Mouse (Mus musculus): ENCODE results near the gene Mapk9. TPM values are rescaled to one million over a fixed set of nuclear protein-coding genes. Genes with fewer than 3 reads are reported as not detected.

The Mapk9 gene
- polyA plus RNA-seq, 1 experiment from 2014 or later: 30.2 TPM

DNA sequence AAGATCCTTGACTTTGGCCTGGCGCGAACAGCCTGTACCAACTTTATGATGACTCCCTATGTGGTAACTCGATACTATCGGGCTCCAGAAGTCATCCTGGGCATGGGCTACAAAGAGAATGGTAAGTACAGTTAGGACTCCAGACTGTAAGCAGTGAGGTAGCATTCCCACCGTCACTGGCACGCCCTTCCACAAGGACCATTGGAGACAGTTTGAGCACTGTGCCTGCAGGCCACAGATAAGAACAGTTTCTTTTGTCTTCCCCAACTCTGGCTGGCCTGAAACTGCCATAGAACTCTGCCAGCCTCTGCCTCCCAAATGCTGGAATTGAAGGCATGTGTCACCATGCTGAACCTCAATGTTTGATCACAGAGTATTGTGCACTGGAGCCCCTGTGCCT lies 26.2 kb downstream of the Mapk9 start:
- H3K9ac ChIP-seq (replicated peaks; ENCODE audit: low read depth): no peak overlapping the region
- H3K4me1 ChIP-seq (ENCODE audit: insufficient read depth, low read depth, low read length): no peaks in the 10 kb centered on the region
- ATAC-seq (no peak), DNase-seq (ENCODE audit: low spot score) (no peak)
- no peaks in the 10 kb centered on the region for H3K9me3 ChIP-seq (ENCODE audit: low read length)
- 93% methylated on average over 6 of the region's 6 CpGs for WGBS
- no peak overlapping the region for H3K4me3 ChIP-seq (ENCODE audit: low read depth, low read length)
- H3K36me3 ChIP-seq (ENCODE audit: insufficient read depth, low read length): no peaks in the 10 kb centered on the region; the same call in 1 of the 2 replicates
- TF ChIP-seq EP300 (IDR thresholded peaks at IDR 0.05) (no peak), CTCF (IDR thresholded peaks at IDR 0.05) (no peak)
- no peak overlapping the region for H3K4me2 ChIP-seq (replicated peaks; ENCODE audit: low read depth, low read length)
- no peaks in the 10 kb centered on the region for H3K27me3 ChIP-seq (replicated peaks; ENCODE audit: insufficient read depth, low read length)
- H3K27ac ChIP-seq (ENCODE audit: low read length): no peak overlapping the region

- Histone ChIP-seq H3K9ac (replicated peaks; ENCODE audit: low read depth) (no peak overlapping the region), H3K4me3 (ENCODE audit: low read depth, low read length) (no peak overlapping the region), H3K27me3 (replicated peaks; ENCODE audit: insufficient read depth, low read length) (no peaks in the 10 kb centered on the region), H3K4me2 (replicated peaks; ENCODE audit: low read depth, low read length) (no peak overlapping the region), H3K4me1 (ENCODE audit: insufficient read depth, low read depth, low read length) (no peaks in the 10 kb centered on the region), H3K27ac (ENCODE audit: low read length) (no peak overlapping the region), H3K9me3 (ENCODE audit: low read length) (no peaks in the 10 kb centered on the region), H3K36me3 (ENCODE audit: insufficient read depth, low read length) (no peaks in the 10 kb centered on the region; the same call in 1 of the 2 replicates)
- DNase-seq (ENCODE audit: low spot score) (peak; percentile 67), ATAC-seq (peak; percentile 46; the same call in 1 of the 2 replicates)
- WGBS: 78% methylated on average over 8 of the region's 8 CpGs
- TF ChIP-seq CTCF (IDR thresholded peaks at IDR 0.05) (no peak), EP300 (IDR thresholded peaks at IDR 0.05) (0 out of 2 replicates have a peak, but pooled peaks have one; percentile 16)
Observed at GRCm38 (mm10) chr11:49876948-49877817, 30.6 kb downstream of the Mapk9 start.

DNA sequence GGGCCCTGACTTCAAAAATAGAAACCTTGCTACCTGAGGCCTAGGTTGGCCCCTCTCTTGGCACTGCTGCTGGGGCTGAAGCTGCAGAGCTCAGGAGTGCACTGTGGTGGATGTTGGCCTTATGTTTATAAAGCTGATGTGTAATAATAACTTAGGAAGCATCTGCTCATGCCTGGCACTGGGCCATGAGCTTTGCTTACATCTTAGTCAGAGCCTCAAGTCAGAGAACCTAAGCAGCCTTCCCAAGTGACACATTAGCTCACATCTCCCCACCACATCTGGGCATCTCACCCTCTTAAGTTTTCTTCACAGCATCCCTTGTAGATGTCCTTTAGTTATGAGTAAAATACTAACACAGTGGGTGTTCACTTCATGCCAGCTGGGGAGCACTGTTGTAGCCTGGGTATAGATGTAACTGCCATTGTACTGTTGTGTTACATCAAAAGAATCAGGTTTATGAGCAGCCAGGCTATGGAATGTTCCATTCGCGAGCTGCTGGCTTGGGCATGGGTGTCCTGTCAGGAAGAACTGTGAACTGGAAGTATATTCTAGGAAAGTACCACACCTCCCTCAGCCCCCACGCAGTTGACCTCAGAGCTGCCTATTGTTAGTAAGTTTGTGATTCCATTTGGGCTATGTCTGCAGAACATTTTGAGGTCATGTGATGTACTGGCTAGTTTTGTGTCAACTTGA lies 33.5 kb downstream of the Mapk9 start:
- 52% methylated on average over 3 of the region's 3 CpGs for WGBS
- H3K9me3 ChIP-seq (ENCODE audit: low read length): no peaks in the 10 kb centered on the region

GRCm38 (mm10) chr11:49883394-49883793 lies 36.8 kb downstream of the Mapk9 start:
- Histone ChIP-seq H3K27ac (ENCODE audit: low read length) (no peak overlapping the region), H3K4me2 (replicated peaks; ENCODE audit: low read depth, low read length) (no peak overlapping the region), H3K36me3 (ENCODE audit: insufficient read depth, low read length) (peaks cover 20% of the 10 kb centered on the region), H3K4me3 (ENCODE audit: low read depth, low read length) (no peak overlapping the region), H3K9me3 (ENCODE audit: low read length) (no peaks in the 10 kb centered on the region), H3K4me1 (ENCODE audit: insufficient read depth, low read depth, low read length) (no peaks in the 10 kb centered on the region), H3K9ac (replicated peaks; ENCODE audit: low read depth) (no peak overlapping the region), H3K27me3 (replicated peaks; ENCODE audit: insufficient read depth, low read length) (no peaks in the 10 kb centered on the region)
- TF ChIP-seq EP300 (IDR thresholded peaks at IDR 0.05) (no peak), CTCF (IDR thresholded peaks at IDR 0.05) (no peak)
- ATAC-seq: no peak
- 93% methylated on average over 3 of the region's 3 CpGs for WGBS
- DNase-seq (ENCODE audit: low spot score): no peak

More for the DNA sequence above, 33.5 kb downstream of the Mapk9 start:
- Histone ChIP-seq H3K4me3 (ENCODE audit: low read depth, low read length) (no peak overlapping the region), H3K36me3 (ENCODE audit: insufficient read depth, low read length) (peaks cover 6% of the 10 kb centered on the region; the same call in 1 of the 2 replicates), H3K4me2 (replicated peaks; ENCODE audit: low read depth, low read length) (no peak overlapping the region), H3K9ac (replicated peaks; ENCODE audit: low read depth) (no peak overlapping the region), H3K27me3 (replicated peaks; ENCODE audit: insufficient read depth, low read length) (no peaks in the 10 kb centered on the region), H3K27ac (ENCODE audit: low read length) (peak overlapping the region; percentile 57), H3K4me1 (ENCODE audit: insufficient read depth, low read depth, low read length) (no peaks in the 10 kb centered on the region)
- peak; percentile 78 for DNase-seq (ENCODE audit: low spot score)
- peak; percentile 85 for ATAC-seq
- peak; percentile 49 for TF ChIP-seq EP300 (IDR thresholded peaks at IDR 0.05)
- TF ChIP-seq CTCF (IDR thresholded peaks at IDR 0.05): 0 out of 2 replicates have a peak, but pooled peaks have one; percentile 2

GRCm38 (mm10) chr11:49888469-49888868 lies 41.9 kb downstream of the Mapk9 start:
- H3K4me2 ChIP-seq (replicated peaks; ENCODE audit: low read depth, low read length): no peak overlapping the region
- H3K4me3 ChIP-seq (ENCODE audit: low read depth, low read length): no peak overlapping the region
- DNase-seq (ENCODE audit: low spot score) (no peak), ATAC-seq (no peak)
- no peak overlapping the region for H3K27ac ChIP-seq (ENCODE audit: low read length)
- no peak overlapping the region for H3K9ac ChIP-seq (replicated peaks; ENCODE audit: low read depth)
- no peaks in the 10 kb centered on the region for H3K27me3 ChIP-seq (replicated peaks; ENCODE audit: insufficient read depth, low read length)
- H3K9me3 ChIP-seq (ENCODE audit: low read length): no peaks in the 10 kb centered on the region
- TF ChIP-seq CTCF (IDR thresholded peaks at IDR 0.05) (no peak), EP300 (IDR thresholded peaks at IDR 0.05) (no peak)
- peaks cover 23% of the 10 kb centered on the region for H3K36me3 ChIP-seq (ENCODE audit: insufficient read depth, low read length)
- 77% methylated on average over 5 of the region's 5 CpGs for WGBS
- no peaks in the 10 kb centered on the region for H3K4me1 ChIP-seq (ENCODE audit: insufficient read depth, low read depth, low read length)

GRCm38 (mm10) chr11:49891993-49892392 lies 45.4 kb downstream of the Mapk9 start:
- H3K36me3 ChIP-seq (ENCODE audit: insufficient read depth, low read length): peaks cover 19% of the 10 kb centered on the region
- ATAC-seq (no peak), DNase-seq (ENCODE audit: low spot score) (no peak)
- TF ChIP-seq CTCF (IDR thresholded peaks at IDR 0.05): no peak
- no peak for TF ChIP-seq EP300 (IDR thresholded peaks at IDR 0.05)
- no peaks in the 10 kb centered on the region for H3K9me3 ChIP-seq (ENCODE audit: low read length)
- H3K27ac ChIP-seq (ENCODE audit: low read length): no peak overlapping the region
- no peak overlapping the region for H3K4me2 ChIP-seq (replicated peaks; ENCODE audit: low read depth, low read length)
- H3K27me3 ChIP-seq (replicated peaks; ENCODE audit: insufficient read depth, low read length): no peaks in the 10 kb centered on the region
- 91% methylated on average over 5 of the region's 5 CpGs for WGBS
- no peak overlapping the region for H3K4me3 ChIP-seq (ENCODE audit: low read depth, low read length)
- no peaks in the 10 kb centered on the region for H3K4me1 ChIP-seq (ENCODE audit: insufficient read depth, low read depth, low read length)
- H3K9ac ChIP-seq (replicated peaks; ENCODE audit: low read depth): no peak overlapping the region

Data from lung, postnatal 0 days (tissue).